Mouse (Mus musculus): ENCODE results near the gene Spns3.

GRCm38 (mm10) chr11:72597780-72598179 lies 47.5 kb upstream of the Spns3 start:
- TF ChIP-seq EP300 (IDR thresholded peaks at IDR 0.05; ENCODE audit: low read depth): no peak
- no peak for TF ChIP-seq CTCF (IDR thresholded peaks at IDR 0.05; ENCODE audit: low read depth)
